Mouse (Mus musculus) C2C12 (cell line): ENCODE data around the gene Chst11. TPM values are rescaled to one million over a fixed set of nuclear protein-coding genes. Genes with fewer than 3 reads are reported as not detected.

Experiments used
- H3K27me3 ChIP-seq: one replicate; pipeline ENCODE4 v1.6.1; 2011; ENCODE audit not compliant: control insufficient read depth, insufficient read depth, insufficient read length
- H3K36me3 ChIP-seq: one replicate; pipeline ENCODE4 v1.6.1; 2011; ENCODE audit not compliant: control insufficient read depth, insufficient read depth
- H3K4me3 ChIP-seq: one replicate; pipeline ENCODE4 v1.5.1; 2011; ENCODE audit warnings: mild to moderate bottlenecking, control low read depth; ENCODE audit not compliant: poor library complexity, insufficient read depth, severe bottlenecking
- H3K79me2 ChIP-seq: one replicate; pipeline ENCODE4 v1.6.1; 2011; ENCODE audit not compliant: control insufficient read depth, insufficient read depth
- H3K79me3 ChIP-seq: one replicate; pipeline ENCODE4 v1.6.1; 2011; ENCODE audit warnings: low read depth, control low read depth
- H3ac ChIP-seq: one replicate; pipeline ENCODE3; 2011; ENCODE audit warnings: low read depth; ENCODE audit not compliant: control insufficient read depth, insufficient read length
- CEBPB ChIP-seq: IDR thresholded peaks from one replicate; pipeline ENCODE4 v1.6.1; 2011; ENCODE audit warnings: low read depth, mild to moderate bottlenecking, control low read depth, moderate library complexity
- CTCF ChIP-seq: IDR thresholded peaks from one replicate; pipeline ENCODE4 v1.5.1; 2011; ENCODE audit not compliant: control insufficient read depth, insufficient read depth, insufficient read length
- FOSL1 ChIP-seq: IDR thresholded peaks from one replicate; pipeline ENCODE4 v1.8.0; 2011; ENCODE audit warnings: mild to moderate bottlenecking, low read length; ENCODE audit not compliant: poor library complexity, insufficient read depth, severe bottlenecking
- MAX ChIP-seq: IDR thresholded peaks from one replicate; pipeline ENCODE4 v1.6.1; 2011; ENCODE audit warnings: mild to moderate bottlenecking, control low read depth
- MYOD1 ChIP-seq: IDR thresholded peaks from one replicate; pipeline ENCODE4 v1.6.1; 2011; ENCODE audit warnings: low read depth; ENCODE audit not compliant: control insufficient read depth, insufficient read length
- MYOG ChIP-seq: IDR thresholded peaks from one replicate; pipeline ENCODE4 v1.6.1; 2011; ENCODE audit not compliant: control insufficient read depth, insufficient read length; ENCODE audit errors: extremely low read depth
- USF1 ChIP-seq: IDR thresholded peaks from one replicate; pipeline ENCODE4 v1.6.1; 2011; ENCODE audit warnings: low read depth, mild to moderate bottlenecking, control low read depth, moderate library complexity
- polyA plus RNA-seq: library from polyadenylated mRNA; unstranded; fragments of >200 nt; fragmentation: generic; extraction: Trizol; gene quantifications from one replicate; pipeline ENCODE4 v1.2.1, GENCODE M21; 2012; ENCODE audit warnings: missing spikeins

The Chst11 gene
- polyA plus RNA-seq, 1 experiment, result 15.9 TPM

GRCm38 (mm10) chr10:83208436-83208835 lies 223.1 kb downstream of the Chst11 start:
- H3ac ChIP-seq, result no peak overlapping the region
- no peaks in the 10 kb centered on the region for H3K36me3 ChIP-seq
- no peaks in the 10 kb centered on the region for H3K79me3 ChIP-seq
- no peak overlapping the region for H3K4me3 ChIP-seq
- no peaks in the 10 kb centered on the region for H3K27me3 ChIP-seq
- TF ChIP-seq CTCF (no peak), MYOG (no peak), USF1 (no peak), FOSL1 (no peak), MYOD1 (no peak), MAX (no peak), CEBPB (no peak)
- no peaks in the 10 kb centered on the region for H3K79me2 ChIP-seq

GRCm38 (mm10) chr10:83209388-83209787 lies 224.1 kb downstream of the Chst11 start:
- Histone ChIP-seq H3ac (no peak overlapping the region), H3K4me3 (no peak overlapping the region), H3K36me3 (no peaks in the 10 kb centered on the region), H3K79me2 (no peaks in the 10 kb centered on the region), H3K27me3 (no peaks in the 10 kb centered on the region), H3K79me3 (no peaks in the 10 kb centered on the region)
- TF ChIP-seq CTCF (no peak), MYOG (no peak), FOSL1 (no peak), MAX (no peak), USF1 (no peak), CEBPB (no peak)

GRCm38 (mm10) chr10:83210122-83210521 lies 224.8 kb downstream of the Chst11 start:
- H3K4me3 ChIP-seq, result no peak overlapping the region
- H3ac ChIP-seq, result no peak overlapping the region
- no peaks in the 10 kb centered on the region for H3K36me3 ChIP-seq
- H3K27me3 ChIP-seq, result no peaks in the 10 kb centered on the region
- no peaks in the 10 kb centered on the region for H3K79me3 ChIP-seq
- H3K79me2 ChIP-seq, result no peaks in the 10 kb centered on the region
- no peak for TF ChIP-seq MYOG
- TF ChIP-seq MAX, result no peak
- TF ChIP-seq CEBPB, result no peak
- no peak for TF ChIP-seq MYOD1
- no peak for TF ChIP-seq CTCF
- TF ChIP-seq FOSL1, result no peak
- TF ChIP-seq USF1, result no peak

GRCm38 (mm10) chr10:83210968-83211583 lies 225.8 kb downstream of the Chst11 start:
- Histone ChIP-seq H3K79me2 (no peaks in the 10 kb centered on the region), H3K27me3 (no peaks in the 10 kb centered on the region), H3K36me3 (no peaks in the 10 kb centered on the region), H3K79me3 (no peaks in the 10 kb centered on the region), H3ac (no peak overlapping the region), H3K4me3 (no peak overlapping the region)
- TF ChIP-seq FOSL1, result no peak
- no peak for TF ChIP-seq CEBPB
- TF ChIP-seq MYOD1, result no peak
- no peak for TF ChIP-seq MYOG
- TF ChIP-seq MAX, result no peak
- no peak for TF ChIP-seq USF1
- no peak for TF ChIP-seq CTCF

- TF ChIP-seq FOSL1 (no peak), CEBPB (no peak), MAX (no peak), MYOG (no peak)
- no peaks in the 10 kb centered on the region for H3K79me2 ChIP-seq
These were observed 227.3 kb downstream of the Chst11 start for GRCm38 (mm10) chr10:83212618-83213017.

GRCm38 (mm10) chr10:83215559-83215958 lies 230.3 kb downstream of the Chst11 start:
- TF ChIP-seq MAX (no peak), USF1 (no peak), MYOG (no peak), MYOD1 (no peak), FOSL1 (no peak), CTCF (no peak), CEBPB (no peak)
- H3K79me2 ChIP-seq, result no peaks in the 10 kb centered on the region
- H3K79me3 ChIP-seq, result no peaks in the 10 kb centered on the region
- no peaks in the 10 kb centered on the region for H3K27me3 ChIP-seq
- H3K4me3 ChIP-seq, result no peak overlapping the region
- no peak overlapping the region for H3ac ChIP-seq
- H3K36me3 ChIP-seq, result no peaks in the 10 kb centered on the region

More at GRCm38 (mm10) chr10:83212618-83213017, 227.3 kb downstream of the Chst11 start:
- H3K27me3 ChIP-seq, result no peaks in the 10 kb centered on the region
- H3ac ChIP-seq, result no peak overlapping the region
- no peak overlapping the region for H3K4me3 ChIP-seq
- no peaks in the 10 kb centered on the region for H3K36me3 ChIP-seq
- H3K79me3 ChIP-seq, result no peaks in the 10 kb centered on the region
